Mouse (Mus musculus): ENCODE results near the gene Abca2.
"Not testable (repeated sequence)": the region's sequence is repeated elsewhere in the genome, so short reads cannot be mapped to it uniquely, and the experiment has no call there.

- not testable (repeated sequence) for TF ChIP-seq TAL1, GATA1 (IDR thresholded peaks at IDR 0.05; ENCODE audit: low read length)
Observed at GRCm38 (mm10) chr2:25413436-25413835, 15.1 kb upstream of the Abca2 start.

Measured in erythroblast, embryonic 14.5 days (primary cell).